Mouse (Mus musculus) testis, postnatal 10 days (tissue): ENCODE measurements around the gene Pla2g2f.
A peak's percentile ranks its signal among the peaks of the same experiment; 100 is the strongest.

Experiments
- DNase-seq: peaks from one replicate; pipeline ENCODE4 v3.0.0; 2021; ENCODE audit warnings: low spot score

Gene Pla2g2f

DNA sequence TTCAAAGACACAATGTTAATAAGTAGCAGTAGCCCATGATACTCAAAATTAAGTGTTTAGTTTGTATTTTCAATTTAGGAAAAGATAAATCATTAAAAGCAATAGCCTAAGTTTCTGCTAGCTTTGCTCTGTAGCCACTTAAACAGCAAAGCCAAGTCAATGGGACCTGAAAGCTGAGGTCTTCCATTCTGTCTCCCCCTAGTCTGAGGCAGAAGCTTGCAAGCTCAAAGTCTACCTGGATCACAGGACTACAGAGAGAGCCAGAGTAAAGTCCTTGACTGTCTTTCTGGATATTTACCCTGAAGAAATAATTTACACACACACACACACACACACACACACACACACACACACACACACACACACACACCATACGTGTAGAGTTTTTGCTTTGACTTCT lies 43.2 kb downstream of the Pla2g2f start:
- no peak for DNase-seq

DNA sequence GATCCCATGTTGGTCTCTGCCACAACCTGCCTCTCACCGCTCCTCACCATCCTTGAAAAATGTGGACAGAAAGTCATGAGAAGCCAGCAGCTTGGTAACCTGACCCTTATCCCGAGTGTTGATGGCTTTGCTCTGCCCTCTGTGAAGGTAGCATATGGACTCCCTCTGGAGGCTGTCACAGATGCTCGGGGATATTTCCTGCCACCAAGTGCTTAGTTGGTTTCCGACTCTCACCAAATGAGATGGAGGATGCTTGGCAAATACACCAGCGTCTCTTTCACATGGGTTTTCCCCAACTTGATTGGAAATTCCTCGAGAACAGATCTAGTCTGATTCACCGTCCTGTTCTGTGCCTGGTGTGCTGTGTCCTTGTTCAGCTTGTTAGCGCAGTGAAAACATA lies 44.8 kb downstream of the Pla2g2f start:
- no peak for DNase-seq

DNA sequence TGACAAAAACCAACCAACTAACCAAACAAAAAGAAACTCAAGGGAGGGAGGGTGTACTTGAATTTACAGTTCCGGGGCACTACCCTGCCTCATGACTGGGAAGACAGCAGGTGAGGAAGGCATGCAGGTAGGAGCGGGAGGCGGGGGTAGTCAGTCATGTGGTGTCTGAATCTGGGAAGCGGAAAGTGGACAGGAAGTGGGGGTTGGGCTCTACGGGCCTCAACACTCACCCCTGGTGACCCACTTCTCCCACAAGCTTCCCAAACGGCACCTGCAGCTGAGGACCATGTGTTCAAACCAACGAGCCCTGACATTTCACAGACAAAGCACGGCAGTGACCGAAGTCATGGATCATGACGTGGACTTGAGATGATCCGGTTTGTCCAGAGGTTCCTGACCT lies 45.3 kb downstream of the Pla2g2f start:
- DNase-seq = no peak

- no peak for DNase-seq
These were observed 46.2 kb downstream of the Pla2g2f start for GRCm38 (mm10) chr4:138711051-138711820.

GRCm38 (mm10) chr4:138710633-138711032 lies 46.8 kb downstream of the Pla2g2f start:
- no peak for DNase-seq

GRCm38 (mm10) chr4:138709944-138710343 lies 47.5 kb downstream of the Pla2g2f start:
- DNase-seq = no peak

DNA sequence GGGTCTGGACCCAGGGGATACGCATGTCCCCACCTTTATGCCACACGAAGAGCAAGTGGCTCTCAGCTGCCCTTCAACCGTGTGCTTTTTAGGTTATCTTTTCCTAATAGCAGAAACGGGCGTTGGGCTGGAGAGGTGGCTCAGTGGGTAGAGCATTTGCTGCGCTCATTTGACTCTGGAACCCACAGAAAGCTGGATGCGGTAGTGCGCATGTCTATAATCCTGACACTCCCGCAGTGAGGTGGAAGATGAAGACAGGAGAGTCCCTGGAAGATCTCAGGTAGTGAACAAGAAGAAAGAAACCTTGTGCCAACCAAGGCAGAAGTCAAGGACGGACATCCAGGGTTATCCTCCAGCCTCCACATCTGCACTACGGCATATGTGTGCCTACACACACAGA lies 48.2 kb downstream of the Pla2g2f start:
- DNase-seq = no peak

DNA sequence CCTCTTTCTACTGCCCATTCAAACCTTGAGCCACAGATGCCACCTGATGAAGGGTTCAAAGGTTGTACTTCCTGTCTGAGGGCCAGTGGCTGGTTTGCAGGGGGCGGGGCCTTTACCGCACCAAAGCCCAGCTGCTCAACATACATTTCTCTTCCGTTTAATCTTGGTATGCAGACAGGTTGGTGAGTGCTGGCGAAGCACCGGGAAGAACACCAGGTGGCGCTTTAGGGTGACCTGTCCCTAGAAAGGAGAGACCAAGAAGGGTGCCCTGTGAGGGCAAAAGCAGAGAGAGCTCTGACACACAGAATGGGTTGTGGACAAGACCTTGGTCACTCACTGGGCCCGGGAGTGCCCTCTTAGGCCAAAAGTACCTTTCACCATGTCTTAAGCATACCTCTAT lies 48.8 kb downstream of the Pla2g2f start:
- DNase-seq = peak; percentile 81

GRCm38 (mm10) chr4:138706620-138707019 lies 50.8 kb downstream of the Pla2g2f start:
- no peak for DNase-seq

- no peak for DNase-seq
These were observed 53.3 kb downstream of the Pla2g2f start for GRCm38 (mm10) chr4:138704169-138704568.

DNA sequence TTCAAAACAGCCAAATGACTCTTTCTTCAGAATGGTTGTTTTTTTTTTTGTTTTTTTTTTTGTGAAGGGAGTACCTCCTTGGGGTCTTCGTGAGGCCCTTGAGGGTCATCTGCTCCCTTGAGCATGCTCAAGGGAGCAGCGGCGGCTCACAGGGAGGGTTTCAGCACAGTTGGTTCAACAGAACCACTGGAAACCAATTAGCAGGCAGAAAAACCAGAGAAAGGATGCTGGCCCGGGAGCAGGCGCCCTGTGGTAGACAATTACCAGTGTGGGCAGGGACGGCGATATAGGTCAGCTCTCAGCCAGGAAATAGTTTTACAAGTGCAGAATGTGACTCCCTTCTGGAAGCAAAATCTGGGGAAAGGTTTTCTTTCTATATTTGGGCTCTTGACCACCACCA lies 53.8 kb downstream of the Pla2g2f start:
- DNase-seq = no peak

DNA sequence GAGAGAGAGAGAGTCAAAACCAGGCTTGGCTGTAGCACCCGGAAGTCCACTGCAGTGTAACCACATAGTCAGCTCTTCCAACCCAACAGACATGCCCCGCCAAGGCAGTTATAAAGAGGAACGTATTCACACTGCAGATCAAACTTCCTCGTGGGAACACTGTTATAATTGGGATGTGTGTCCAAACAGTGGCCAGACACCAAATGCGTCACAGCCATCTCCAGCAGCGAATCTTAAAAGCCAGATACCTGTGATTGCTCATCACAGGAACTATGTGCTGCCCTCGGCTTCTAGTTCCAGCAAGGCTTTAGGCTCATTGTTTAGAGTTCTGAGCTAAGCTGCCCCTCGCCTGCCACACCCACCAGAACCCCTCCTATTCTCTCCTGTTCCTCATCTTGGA lies 54.9 kb downstream of the Pla2g2f start:
- DNase-seq = no peak

GRCm38 (mm10) chr4:138702031-138702430 lies 55.4 kb downstream of the Pla2g2f start:
- DNase-seq = no peak

DNA sequence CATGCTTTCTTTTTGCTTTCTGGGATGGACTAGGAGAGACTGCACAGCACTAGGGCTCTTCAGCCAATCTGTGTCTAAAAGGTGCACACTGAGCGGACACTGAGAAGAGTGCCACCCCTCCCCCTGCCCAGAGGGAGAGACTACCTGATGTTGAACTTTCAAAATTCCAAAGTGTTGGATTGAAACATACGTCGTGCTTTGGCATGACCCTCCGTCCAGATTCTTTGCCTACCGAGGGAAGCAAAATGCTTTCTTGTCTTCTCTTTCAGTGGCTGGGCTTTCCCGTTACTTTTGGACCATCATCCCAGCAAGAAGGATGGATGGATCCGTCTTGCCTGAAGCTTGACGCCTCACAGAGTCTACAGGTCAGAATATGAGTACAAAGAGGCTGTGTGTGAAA lies 56.3 kb downstream of the Pla2g2f start:
- DNase-seq = no peak
